ENCODE assay signal across 8 mouse cellular contexts in genomic region chr16:4683581-4684456, GRCm38 (mm10). TPM values are rescaled to one million over a fixed set of nuclear protein-coding genes. Genes with fewer than 3 reads are reported as not detected.
A peak's percentile ranks its signal among the peaks of the same experiment; 100 is the strongest.
DNase-seq lines count a peak whose midpoint lies in the region; ATAC-seq lines count a peak whose summit lies in the region.

No protein-coding gene starts in this region.

- peak; percentile 67 for ATAC-seq in megakaryocyte progenitor cell, adult 5-6 weeks (replicated peaks; ENCODE audit: poor library complexity)

- peak; percentile 98 for DNase-seq in adipocyte (ENCODE audit: low spot score)
- peak; percentile 98 for DNase-seq in embryo, embryonic 10 days (ENCODE audit: low spot score)
- DNase-seq in gastrocnemius, postnatal 10 days = peak; percentile 100
- peak; percentile 98 for DNase-seq in induced T-regulatory cell, adult 2 months (ENCODE audit: low read depth)
- DNase-seq in left cerebral cortex, adult 9 months (ENCODE audit: low spot score in 2 of 2) = peak; percentile 81 to 94
- DNase-seq in right cerebral cortex, postnatal 14 days = peak; percentile 99
- peak; percentile 94 to 95 for DNase-seq in urinary bladder, postnatal 36 days (ENCODE audit: low spot score in 2 of 2)

RNA-seq across cellular contexts. Expression of gene Coro7, which starts 4.2 kb away (rescaled TPM):
- 10 to 100 TPM; 16.3 to 23.3 TPM for total RNA-seq in gastrocnemius, postnatal 10 days (2021)
- total RNA-seq in megakaryocyte progenitor cell, adult 5-6 weeks (2015) = 62.1 and 67.0 TPM in 2 replicates
- total RNA-seq in megakaryocyte progenitor cell, adult 5-6 weeks (2017) = 34.1 and 40.2 TPM in 2 replicates

RNA-seq across cellular contexts. Expression of gene Nmral1, which starts 35.3 kb away (rescaled TPM):
- total RNA-seq in gastrocnemius, postnatal 10 days (2021) = 1 to 10 TPM; 6.8 to 7.1 TPM
- 61.8 and 64.7 TPM in 2 replicates for total RNA-seq in megakaryocyte progenitor cell, adult 5-6 weeks (2015)
- 65.5 and 70.5 TPM in 2 replicates for total RNA-seq in megakaryocyte progenitor cell, adult 5-6 weeks (2017)

RNA-seq across cellular contexts. Expression of gene Hmox2, which starts 42.3 kb away (rescaled TPM):
- 10 to 100 TPM; 45.1 to 51.1 TPM for total RNA-seq in gastrocnemius, postnatal 10 days (2021)
- 68.6 and 81.1 TPM in 2 replicates for total RNA-seq in megakaryocyte progenitor cell, adult 5-6 weeks (2015)
- 74.7 and 78.8 TPM in 2 replicates for total RNA-seq in megakaryocyte progenitor cell, adult 5-6 weeks (2017)

RNA-seq across cellular contexts. Expression of gene Dnaja3, which starts 44.0 kb away (rescaled TPM):
- 10 to 100 TPM; 71.4 to 87.2 TPM for total RNA-seq in gastrocnemius, postnatal 10 days (2021)
- total RNA-seq in megakaryocyte progenitor cell, adult 5-6 weeks (2015) = 24.6 and 26.3 TPM in 2 replicates
- total RNA-seq in megakaryocyte progenitor cell, adult 5-6 weeks (2017) = 59.5 and 71.1 TPM in 2 replicates

RNA-seq across cellular contexts. Expression of gene Vasn, which starts 44.1 kb away (rescaled TPM):
- 10 to 100 TPM in 1 of 2 experiments, 1 to 10 TPM in 1; 9.7 to 13.0 TPM for total RNA-seq in gastrocnemius, postnatal 10 days (2021)
- 0.07 and 0.49 TPM in 2 replicates for total RNA-seq in megakaryocyte progenitor cell, adult 5-6 weeks (2015)
- total RNA-seq in megakaryocyte progenitor cell, adult 5-6 weeks (2017) = 0.17 and 0.34 TPM in 2 replicates

Comparison
In these comparisons a context has a peak if more than half of its experiments do, and no peak if none do; other contexts are left out.
1. Peak in every context shown above with its lines: DNase-seq and ATAC-seq.
2. RNA of gene Nmral1, which starts 35.3 kb away (total RNA-seq): 61.8 to 70.5 TPM in megakaryocyte progenitor cell, adult 5-6 weeks; 6.8 to 7.1 TPM in gastrocnemius, postnatal 10 days; every median in the first group is over 4 times any median in the second.